Mouse (Mus musculus) 416B (cell line): ENCODE data around the gene Epn3.

Experiments used
- DNase-seq: peaks from one replicate; pipeline ENCODE4 v3.0.0; 2011; ENCODE audit warnings: low read depth

Epn3 gene

DNA sequence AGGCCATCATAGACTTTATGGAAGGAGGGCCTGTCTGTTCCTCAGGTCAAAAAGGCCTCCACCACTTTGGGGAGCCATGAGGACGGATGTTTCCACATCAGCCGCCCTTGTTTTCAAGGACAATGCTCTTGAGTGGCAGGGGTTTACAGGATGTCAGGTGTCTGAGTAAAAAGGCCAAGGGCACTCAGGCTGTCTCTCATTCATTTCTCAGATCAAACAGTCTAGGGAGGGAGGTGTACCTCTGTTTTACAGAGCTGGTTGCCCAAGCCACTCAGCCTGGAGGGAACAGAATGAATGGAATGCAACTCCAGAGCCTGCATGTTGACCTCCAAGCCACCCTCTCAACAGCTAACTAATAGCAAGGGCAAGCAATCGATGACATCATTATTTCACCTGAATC is 4.4 kb downstream of the Epn3 start:
- no peak for DNase-seq

DNA sequence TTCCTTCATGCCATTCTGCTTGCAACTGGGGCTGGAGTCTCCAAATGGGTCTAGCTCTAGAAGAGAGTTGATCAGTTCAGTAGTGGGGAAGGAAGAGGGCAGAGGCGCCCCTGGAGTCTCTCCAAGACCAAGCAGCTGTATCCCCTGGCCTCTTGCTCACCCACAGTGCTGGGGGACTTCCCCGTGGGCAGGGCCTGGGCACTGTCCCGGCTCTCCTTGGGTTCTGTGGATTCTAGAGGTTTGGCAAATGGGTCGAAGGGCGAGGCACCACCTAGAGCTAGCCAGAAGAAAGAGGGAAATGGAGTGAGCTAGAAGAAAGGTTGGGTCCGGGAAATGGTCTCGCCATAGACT is 8.1 kb downstream of the Epn3 start:
- DNase-seq, result no peak

- no peak for DNase-seq
These were observed 8.6 kb downstream of the Epn3 start for GRCm38 (mm10) chr11:94491035-94491748.

DNA sequence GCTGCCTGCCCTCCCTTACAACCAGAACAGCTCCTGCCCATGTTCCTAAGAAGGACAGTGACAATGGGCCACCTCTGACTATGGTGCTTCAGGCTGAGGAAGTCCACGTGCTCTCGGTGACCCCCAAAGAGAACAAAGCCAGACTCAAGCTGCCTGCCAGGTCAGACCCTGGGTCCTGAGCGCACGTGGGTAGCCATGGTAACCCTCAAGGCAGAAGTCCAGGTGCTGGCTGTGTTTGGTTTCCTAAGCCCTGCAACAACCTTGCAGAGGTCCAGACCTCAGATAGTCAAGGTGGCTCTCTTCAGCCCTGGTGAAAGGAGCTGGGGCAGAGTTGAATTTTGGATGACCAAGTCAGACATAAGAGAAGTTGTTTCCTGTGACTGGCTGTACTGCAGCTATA is 10.0 kb downstream of the Epn3 start:
- DNase-seq, result no peak

DNA sequence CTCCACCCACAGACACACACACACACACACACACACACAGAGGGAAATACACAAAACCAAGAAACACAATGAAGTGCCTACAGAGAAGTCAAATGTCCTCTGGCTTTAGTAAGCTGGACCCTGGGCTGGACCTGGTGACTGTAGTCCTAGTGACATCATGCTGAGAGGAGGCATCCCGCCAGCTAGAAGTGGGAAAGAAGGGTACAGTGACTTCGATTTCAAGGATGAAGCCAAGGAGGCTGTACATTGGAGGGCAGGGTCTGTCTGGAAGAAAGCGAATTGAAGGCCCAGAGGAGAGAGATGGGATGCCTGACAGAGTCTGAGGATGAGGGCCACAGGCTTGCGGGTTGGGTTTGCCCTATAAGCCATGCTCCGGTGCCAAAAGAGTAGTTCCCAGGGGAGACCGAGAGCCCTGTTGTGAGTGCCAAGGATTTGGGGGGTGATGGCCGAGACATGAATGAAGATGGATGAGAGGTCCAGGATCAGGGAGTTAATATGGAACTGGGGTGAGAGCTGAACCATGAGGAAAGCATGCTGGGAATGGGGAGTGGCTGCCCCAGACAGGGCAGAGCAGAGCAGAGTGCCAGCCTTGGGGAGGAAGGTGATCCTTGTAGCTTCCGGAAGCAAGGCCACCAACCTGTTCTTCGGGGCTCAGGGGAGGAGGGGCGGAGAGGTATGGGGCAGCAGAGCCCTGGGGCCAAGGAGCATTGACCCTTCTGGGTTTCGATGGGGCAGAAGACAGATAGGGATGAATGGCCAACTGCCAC is 10.8 kb downstream of the Epn3 start:
- DNase-seq, result no peak

DNA sequence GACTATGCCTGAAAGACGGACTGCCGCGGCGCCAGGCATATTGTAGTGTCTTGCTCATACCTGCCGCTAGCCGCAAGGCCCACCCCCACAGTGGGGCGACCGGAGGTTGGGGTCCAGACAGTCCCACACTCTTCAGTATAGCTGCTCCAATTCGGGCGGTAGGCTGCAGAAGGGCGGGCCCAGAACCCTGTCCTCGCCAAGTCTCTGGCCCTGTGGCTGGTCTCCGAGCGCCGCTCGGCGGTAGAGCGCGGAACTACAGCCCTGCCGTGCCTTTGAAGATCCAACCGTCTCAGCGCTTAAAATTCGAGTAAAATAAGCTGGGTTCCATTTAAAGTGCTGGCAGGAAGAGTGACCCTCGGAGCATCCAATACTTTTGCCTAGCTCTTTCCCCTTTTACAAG is 13.8 kb downstream of the Epn3 start, which contains the start of gene Spata20:
Spata20 (minus strand) TSS at position 179 of the 400 bp plus-strand sequence.
- peak; percentile 61 for DNase-seq

GRCm38 (mm10) chr11:94485223-94485622 is 14.6 kb downstream of the Epn3 start:
- no peak for DNase-seq

- no peak for DNase-seq
These were observed 15.1 kb downstream of the Epn3 start for GRCm38 (mm10) chr11:94484636-94485035.

DNA sequence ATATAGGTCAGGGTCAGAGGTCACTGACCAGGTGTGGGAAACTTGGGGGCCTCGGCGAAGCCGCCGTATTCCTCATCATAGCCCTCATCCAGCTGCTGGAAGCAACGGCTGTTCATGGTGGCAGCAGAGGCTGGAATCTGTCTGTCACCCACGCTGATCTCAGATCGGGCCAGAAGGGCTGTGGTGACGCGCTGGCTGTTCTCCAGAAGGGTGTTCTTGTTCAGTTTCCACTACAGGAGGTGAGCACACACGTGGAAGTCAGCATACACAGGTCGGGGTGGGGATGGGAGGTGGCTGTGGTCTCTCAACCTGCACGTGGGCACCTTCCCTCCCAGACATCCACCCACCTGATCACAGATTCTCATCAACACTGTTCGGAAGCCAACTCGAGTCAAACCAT is 15.9 kb downstream of the Epn3 start:
- no peak for DNase-seq

DNA sequence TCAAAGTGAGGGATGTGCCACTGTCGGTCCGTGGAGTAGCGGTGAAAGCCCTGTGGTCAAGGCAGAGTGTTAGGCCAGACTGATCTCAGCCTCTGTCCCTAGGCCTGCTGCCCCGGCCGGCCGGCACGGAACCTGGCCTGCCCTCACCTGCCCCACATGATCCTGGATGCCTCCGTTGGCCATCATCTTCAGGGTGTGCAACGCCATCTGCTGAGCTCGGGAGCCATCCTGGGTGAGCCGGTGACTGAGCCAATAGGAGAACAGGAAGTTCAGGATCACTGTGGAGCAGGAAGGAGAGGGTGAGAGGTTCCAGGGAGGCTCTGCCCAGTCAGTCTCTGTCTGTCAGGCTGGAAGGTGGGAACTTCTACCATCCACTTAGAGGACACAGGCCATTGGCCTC is 16.3 kb downstream of the Epn3 start:
- DNase-seq, result no peak

DNA sequence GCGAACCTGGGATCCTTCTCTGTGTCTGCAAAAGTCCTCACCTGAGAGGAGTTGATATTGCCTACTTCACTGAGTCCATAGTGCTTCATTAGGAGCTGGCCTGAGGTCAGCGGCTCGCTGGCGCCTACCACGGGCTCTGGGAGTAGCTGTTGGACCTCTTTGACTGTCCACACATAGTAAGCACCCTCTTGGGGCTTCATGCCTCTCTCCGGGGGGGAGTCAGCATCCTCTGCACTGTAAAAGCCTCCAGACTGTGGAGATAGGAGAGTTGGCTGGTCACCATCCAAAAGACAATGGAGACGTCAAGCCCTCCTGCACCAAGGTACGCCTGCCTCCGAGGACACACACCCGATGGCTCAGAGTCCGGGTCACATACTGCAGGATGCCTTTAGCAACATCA is 17.0 kb downstream of the Epn3 start:
- no peak for DNase-seq

DNA sequence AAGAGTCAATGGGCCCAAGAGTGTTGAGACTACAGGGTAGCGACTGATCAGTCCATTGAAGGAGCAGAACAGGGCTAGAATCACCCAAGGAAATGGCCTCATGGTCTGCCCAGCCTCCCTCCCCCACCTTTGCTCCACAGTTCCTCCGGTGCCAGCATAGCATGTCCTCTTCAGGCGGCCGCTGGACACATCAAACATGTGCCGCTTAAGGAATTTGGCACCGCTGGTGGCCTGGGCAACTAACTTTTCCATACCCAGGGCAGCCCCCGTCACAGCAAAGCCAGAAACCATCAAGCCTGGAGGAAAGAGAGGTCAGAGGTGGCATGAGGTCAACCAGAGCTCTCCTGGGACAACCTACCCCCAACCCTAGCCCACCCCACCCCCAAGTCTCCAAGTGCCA is 17.8 kb downstream of the Epn3 start:
- no peak for DNase-seq

- DNase-seq, result no peak
These were observed 19.4 kb downstream of the Epn3 start for GRCm38 (mm10) chr11:94480382-94480781.

- DNase-seq, result no peak
These were observed 22.1 kb downstream of the Epn3 start for GRCm38 (mm10) chr11:94477651-94478050.

- DNase-seq, result no peak
These were observed 24.1 kb downstream of the Epn3 start for GRCm38 (mm10) chr11:94475722-94476121.

DNA sequence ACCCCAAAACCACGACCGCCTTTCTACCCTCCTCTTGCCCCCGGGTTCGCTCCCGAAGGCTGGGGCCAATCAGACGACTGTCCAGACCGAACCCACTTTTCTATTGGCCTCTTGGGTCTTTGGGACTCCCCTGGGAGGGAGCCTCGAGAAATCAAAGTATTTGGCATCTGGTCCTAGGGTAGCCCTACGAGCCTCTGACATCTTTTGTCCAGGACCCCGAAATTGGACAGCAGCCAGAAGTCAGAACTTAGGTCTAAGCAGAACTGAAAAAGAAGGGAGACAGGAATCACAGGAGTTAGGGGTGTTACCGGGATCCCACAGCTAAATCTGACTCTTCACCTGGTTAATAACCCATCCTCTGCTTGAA is 25.2 kb downstream of the Epn3 start:
- no peak for DNase-seq

GRCm38 (mm10) chr11:94473707-94474543 is 25.8 kb downstream of the Epn3 start, which contains the start of gene Cacna1g:
TSS of gene Cacna1g (minus strand) at chr11:94474198.
- DNase-seq, result no peak

GRCm38 (mm10) chr11:94472916-94473706 is 26.7 kb downstream of the Epn3 start:
- no peak for DNase-seq

DNA sequence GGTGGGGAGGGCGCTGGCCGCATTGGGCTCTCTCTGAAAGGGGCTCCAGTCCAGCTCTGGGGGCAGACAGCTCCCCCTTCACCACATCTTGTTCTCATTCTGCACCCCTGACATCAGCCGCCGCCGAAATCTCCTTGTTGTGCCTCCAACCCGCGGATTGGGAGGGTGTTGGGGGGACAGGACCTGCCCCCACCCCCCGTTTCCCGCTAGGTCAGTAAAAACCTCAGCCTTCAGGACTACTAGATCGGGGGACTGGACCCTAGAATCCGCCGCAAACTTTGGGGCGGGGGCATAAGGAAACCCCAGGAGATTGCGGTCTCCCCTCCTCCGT is 27.2 kb downstream of the Epn3 start:
- no peak for DNase-seq

- no peak for DNase-seq
These were observed 27.8 kb downstream of the Epn3 start for GRCm38 (mm10) chr11:94471740-94472584.

DNA sequence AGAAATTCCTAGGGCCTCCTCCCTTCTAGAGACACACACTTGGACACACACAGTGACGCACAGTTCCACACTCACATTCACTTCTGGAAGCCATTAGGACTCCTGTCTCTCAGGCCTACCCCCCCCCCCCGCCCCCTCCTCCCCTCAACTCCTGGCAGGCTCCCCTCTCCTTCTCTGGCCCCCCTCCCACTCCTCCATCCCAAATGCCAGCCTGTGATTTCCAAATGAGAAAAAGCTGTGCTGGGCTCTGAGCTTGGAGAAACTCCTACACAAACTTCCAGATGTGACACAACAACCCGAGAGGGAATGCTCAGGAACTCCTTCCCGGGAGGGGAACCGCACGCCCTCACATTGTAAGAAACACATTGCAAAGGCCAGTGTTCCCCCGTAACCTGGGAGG is 29.4 kb downstream of the Epn3 start:
- DNase-seq, result no peak
